Comparison of ENCODE assay signal across 8 mouse cellular contexts in the genomic region with DNA sequence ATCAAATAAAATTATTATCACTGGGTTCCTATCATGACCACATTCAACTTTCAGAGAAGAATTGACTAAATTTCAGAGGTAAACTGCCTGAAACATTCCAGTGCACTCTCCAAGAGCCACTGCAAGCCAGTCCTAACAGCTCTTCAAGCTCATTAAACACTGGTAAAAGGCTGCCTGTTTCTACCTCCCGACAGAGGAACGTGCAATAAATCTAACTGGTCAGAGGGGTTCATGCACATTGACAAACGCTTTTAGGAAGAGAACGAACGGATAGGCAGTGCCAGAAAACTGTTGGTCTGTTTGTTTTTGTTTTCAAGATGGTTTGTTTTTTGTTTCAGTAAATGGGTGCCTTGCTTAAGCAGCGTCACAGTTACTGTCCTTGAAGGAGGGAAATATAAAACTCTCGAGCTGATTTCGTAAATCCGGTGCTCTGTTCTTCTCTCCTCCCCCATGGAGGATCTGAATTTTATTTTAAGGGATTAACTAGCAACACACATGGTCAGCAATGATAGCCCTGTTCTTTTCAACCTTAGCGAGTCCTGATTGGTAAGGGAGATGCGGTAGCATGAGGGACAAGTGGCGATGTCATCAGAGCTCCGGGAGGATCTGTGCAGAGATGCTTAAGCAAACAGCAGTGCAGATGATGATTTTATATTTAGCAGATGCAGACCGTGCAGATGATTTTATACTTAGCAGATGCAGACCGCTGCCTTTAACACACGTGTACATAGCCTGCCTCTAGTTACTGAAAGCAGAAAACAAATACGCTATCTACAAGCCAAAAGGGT. TPM values are rescaled to one million over a fixed set of nuclear protein-coding genes. Genes with fewer than 3 reads are reported as not detected.
DNase-seq lines count a peak whose midpoint lies in the region; ATAC-seq and TF ChIP-seq lines count a peak whose summit lies in the region.

No protein-coding gene starts in this region.

- whole genome bisulfite sequencing in kidney, postnatal 0 days = 21% methylated on average over 17 of the region's 17 CpGs
- 24% methylated on average over 17 of the region's 17 CpGs for WGBS in embryonic facial prominence, embryonic 15.5 days
- 40% methylated on average over 17 of the region's 17 CpGs for WGBS in hindbrain, postnatal 0 days
- WGBS in neural tube, embryonic 14.5 days = 11% methylated on average over 17 of the region's 17 CpGs

- H3K36me3 ChIP-seq in kidney, postnatal 0 days (ENCODE audit: insufficient read depth, low read length) = no peaks in the 10 kb centered on the region
- no peaks in the 10 kb centered on the region for H3K36me3 ChIP-seq in embryonic facial prominence, embryonic 15.5 days
- H3K36me3 ChIP-seq in hindbrain, postnatal 0 days (ENCODE audit: insufficient read depth, low read length) = no peaks in the 10 kb centered on the region
- H3K36me3 ChIP-seq in neural tube, embryonic 14.5 days (ENCODE audit: control insufficient read depth, insufficient read depth, low read length) = no peaks in the 10 kb centered on the region

- peak overlapping the region; percentile 18; the same call in 1 of the 2 replicates for H3K4me3 ChIP-seq in kidney, postnatal 0 days (replicated peaks; ENCODE audit: low read depth, low read length)
- H3K4me3 ChIP-seq in embryonic facial prominence, embryonic 15.5 days (replicated peaks) = no peak overlapping the region
- H3K4me3 ChIP-seq in hindbrain, postnatal 0 days (ENCODE audit: low read length) = peak overlapping the region; percentile 24
- peak overlapping the region; percentile 11; the same call in 1 of the 2 replicates for H3K4me3 ChIP-seq in neural tube, embryonic 14.5 days (ENCODE audit: low read depth, low read length)

- no peaks in the 10 kb centered on the region for H3K27me3 ChIP-seq in kidney, postnatal 0 days (ENCODE audit: insufficient read depth, low read length)
- no peaks in the 10 kb centered on the region for H3K27me3 ChIP-seq in embryonic facial prominence, embryonic 15.5 days
- no peaks in the 10 kb centered on the region for H3K27me3 ChIP-seq in hindbrain, postnatal 0 days (ENCODE audit: insufficient read depth, low read length)
- no peaks in the 10 kb centered on the region for H3K27me3 ChIP-seq in neural tube, embryonic 14.5 days (ENCODE audit: control insufficient read depth, insufficient read depth, low read length)

- H3K4me2 ChIP-seq in kidney, postnatal 0 days (ENCODE audit: low read length) = peak overlapping the region; percentile 50
- peak overlapping the region; percentile 34 for H3K4me2 ChIP-seq in embryonic facial prominence, embryonic 15.5 days (replicated peaks)
- H3K4me2 ChIP-seq in hindbrain, postnatal 0 days (ENCODE audit: low read depth, low read length) = peak overlapping the region; percentile 48
- H3K4me2 ChIP-seq in neural tube, embryonic 14.5 days (ENCODE audit: low read depth, low read length) = peak overlapping the region; percentile 42

- no peaks in the 10 kb centered on the region for H3K9me3 ChIP-seq in kidney, postnatal 0 days (replicated peaks; ENCODE audit: low read length)
- H3K9me3 ChIP-seq in embryonic facial prominence, embryonic 15.5 days (replicated peaks) = no peaks in the 10 kb centered on the region
- no peaks in the 10 kb centered on the region for H3K9me3 ChIP-seq in hindbrain, postnatal 0 days (ENCODE audit: low read length)
- H3K9me3 ChIP-seq in neural tube, embryonic 14.5 days (ENCODE audit: control insufficient read depth, low read length) = no peaks in the 10 kb centered on the region

- DNase-seq in kidney, postnatal 0 days (ENCODE audit: low spot score) = peak; percentile 61
- DNase-seq in kidney, adult 18-20 months = no peak
- no peak for DNase-seq in hindbrain, postnatal 0 days (ENCODE audit: low spot score)
- no peak for DNase-seq in layer of hippocampus, postnatal 36 days
- DNase-seq in layer of hippocampus, adult 11-12 months (ENCODE audit: low spot score) = no peak
- DNase-seq in gastrocnemius, postnatal 10 days = no peak

- ATAC-seq in kidney, postnatal 0 days (replicated peaks; ENCODE audit: low FRiP score, low read depth) = no peak
- ATAC-seq in embryonic facial prominence, embryonic 15.5 days (ENCODE audit: insufficient number of reproducible peaks, low FRiP score, low TSS enrichment, low read depth) = no peak
- ATAC-seq in hindbrain, postnatal 0 days = 0 out of 2 replicates have a peak, but pooled peaks have one; percentile 48
- ATAC-seq in neural tube, embryonic 14.5 days (ENCODE audit: low read depth) = peak; percentile 50

- no peak overlapping the region for H3K9ac ChIP-seq in kidney, postnatal 0 days (ENCODE audit: low read depth, low read length)
- no peak overlapping the region for H3K9ac ChIP-seq in embryonic facial prominence, embryonic 15.5 days
- no peak overlapping the region; the same call in 1 of the 2 replicates for H3K9ac ChIP-seq in hindbrain, postnatal 0 days (replicated peaks; ENCODE audit: low read length)
- no peak overlapping the region for H3K9ac ChIP-seq in neural tube, embryonic 14.5 days (replicated peaks; ENCODE audit: low read depth, low read length)

- peaks cover 18% of the 10 kb centered on the region; the same call in 1 of the 2 replicates for H3K4me1 ChIP-seq in kidney, postnatal 0 days (replicated peaks; ENCODE audit: insufficient read depth, low read length)
- H3K4me1 ChIP-seq in embryonic facial prominence, embryonic 15.5 days = peaks cover 19% of the 10 kb centered on the region
- H3K4me1 ChIP-seq in hindbrain, postnatal 0 days (ENCODE audit: insufficient read depth, low read length) = no peaks in the 10 kb centered on the region
- H3K4me1 ChIP-seq in neural tube, embryonic 14.5 days (ENCODE audit: control insufficient read depth, insufficient read depth, low read length) = peaks cover 39% of the 10 kb centered on the region

- H3K27ac ChIP-seq in kidney, postnatal 0 days = no peak overlapping the region
- H3K27ac ChIP-seq in embryonic facial prominence, embryonic 15.5 days (replicated peaks) = no peak overlapping the region
- no peak overlapping the region for H3K27ac ChIP-seq in hindbrain, postnatal 0 days
- no peak overlapping the region for H3K27ac ChIP-seq in neural tube, embryonic 14.5 days (ENCODE audit: low read depth, low read length)

- TF ChIP-seq CTCF in kidney, postnatal 0 days (IDR thresholded peaks at IDR 0.05; ENCODE audit: low read depth) = no peak
- TF ChIP-seq CTCF in hindbrain, postnatal 0 days (IDR thresholded peaks at IDR 0.05; ENCODE audit: low read depth) = no peak

RNA-seq across cellular contexts. Expression of a gene that starts 23.0 kb away (rescaled TPM):
- polyA plus RNA-seq in kidney, postnatal 0 days (2015; fragmentation: Nextera tagmentation; extraction: Ambion mirVana) = 6.1 and 6.7 TPM in 2 replicates
- polyA plus RNA-seq in embryonic facial prominence, embryonic 15.5 days (2015; fragmentation: Nextera tagmentation; extraction: Ambion mirVana) = 4.3 and 5.3 TPM in 2 replicates
- 5.5 and 7.1 TPM in 2 replicates for total RNA-seq in hindbrain, postnatal 0 days (2014; rRNA removed)
- 8.0 and 11.0 TPM in 2 replicates for polyA plus RNA-seq in hindbrain, postnatal 0 days (2015; fragmentation: Nextera tagmentation; extraction: Ambion mirVana)
- polyA plus RNA-seq in neural tube, embryonic 14.5 days (2014; fragmentation: Nextera tagmentation; extraction: Ambion mirVana) = 16.4 and 17.5 TPM in 2 replicates
- 1 to 10 TPM; 1.0 to 1.8 TPM for total RNA-seq in layer of hippocampus, postnatal 36 days (2021)
- total RNA-seq in gastrocnemius, postnatal 10 days (2021) = 1 to 10 TPM; 3.7 to 4.6 TPM

Comparison
In these comparisons a context has a peak if more than half of its experiments do, and no peak if none do; other contexts are left out.
1. ATAC-seq: peak in hindbrain, postnatal 0 days (single experiment) and neural tube, embryonic 14.5 days (single experiment); none in kidney, postnatal 0 days (single experiment) and embryonic facial prominence, embryonic 15.5 days (single experiment).
2. Peak in every context shown above with its lines, with median percentiles within 50 percentile points of each other: H3K4me2 ChIP-seq.